Mouse (Mus musculus): Measurements from ENCODE around the gene Zfpl1. TPM values are rescaled to one million over a fixed set of nuclear protein-coding genes. Genes with fewer than 3 reads are reported as not detected.

Zfpl1 gene
- polyA plus RNA-seq, 1 experiment from 2014 or later = 90.9 TPM

GRCm38 (mm10) chr19:6118677-6119185, 34.0 kb upstream of the Zfpl1 start:
- no peaks in the 10 kb centered on the region for H3K9me3 ChIP-seq (replicated peaks)
- H3K4me3 ChIP-seq (replicated peaks) = peak overlapping the region; percentile 73
- H3K27ac ChIP-seq (replicated peaks) = peak overlapping the region; percentile 97
- H3K4me2 ChIP-seq (replicated peaks) = peak overlapping the region; percentile 82
- ATAC-seq (ENCODE audit: insufficient number of reproducible peaks, low FRiP score, low TSS enrichment, low read depth) = peak; percentile 17; the same call in 1 of the 2 replicates
- no peaks in the 10 kb centered on the region for H3K27me3 ChIP-seq
- peaks cover 25% of the 10 kb centered on the region for H3K4me1 ChIP-seq
- peak overlapping the region; percentile 72 for H3K9ac ChIP-seq
- WGBS = 2% methylated on average over 8 of the region's 8 CpGs
- peaks cover 35% of the 10 kb centered on the region for H3K36me3 ChIP-seq

- Histone ChIP-seq H3K36me3 (peaks cover 35% of the 10 kb centered on the region), H3K27me3 (no peaks in the 10 kb centered on the region), H3K27ac (replicated peaks) (peak within 1 kb of the TSS; percentile 97), H3K9ac (peak within 1 kb of the TSS; percentile 72), H3K4me2 (replicated peaks) (peak within 1 kb of the TSS; percentile 82), H3K4me3 (replicated peaks) (peak within 1 kb of the TSS; percentile 73), H3K9me3 (replicated peaks) (no peaks in the 10 kb centered on the region), H3K4me1 (peaks cover 25% of the 10 kb centered on the region)
- ATAC-seq (ENCODE audit: insufficient number of reproducible peaks, low FRiP score, low TSS enrichment, low read depth) = peak; percentile 87
- under 1% methylated on average over 77 of the region's 77 CpGs for WGBS
Measured at GRCm38 (mm10) chr19:6117986-6118676, 33.4 kb upstream of the Zfpl1 start, which contains the start of gene Sac3d1. Gene Sac3d1, minus strand, starts transcription at chr19:6118650.

GRCm38 (mm10) chr19:6117346-6117985, 32.7 kb upstream of the Zfpl1 start:
- H3K9me3 ChIP-seq (replicated peaks) = no peaks in the 10 kb centered on the region

GRCm38 (mm10) chr19:6116113-6116850, 31.5 kb upstream of the Zfpl1 start:
- H3K4me2 ChIP-seq (replicated peaks) = peak overlapping the region; percentile 82; the same call in 1 of the 2 replicates
- no peak for ATAC-seq (ENCODE audit: insufficient number of reproducible peaks, low FRiP score, low TSS enrichment, low read depth)
- peak overlapping the region; percentile 73; the same call in 1 of the 2 replicates for H3K4me3 ChIP-seq (replicated peaks)
- H3K9me3 ChIP-seq (replicated peaks) = no peaks in the 10 kb centered on the region
- peaks cover 25% of the 10 kb centered on the region for H3K4me1 ChIP-seq
- H3K27me3 ChIP-seq = no peaks in the 10 kb centered on the region
- no peak overlapping the region for H3K27ac ChIP-seq (replicated peaks)
- H3K36me3 ChIP-seq = peaks cover 34% of the 10 kb centered on the region
- 89% methylated on average over 15 of the region's 15 CpGs for WGBS
- no peak overlapping the region for H3K9ac ChIP-seq

More at GRCm38 (mm10) chr19:6117346-6117985, 32.7 kb upstream of the Zfpl1 start:
- peak overlapping the region; percentile 73 for H3K4me3 ChIP-seq (replicated peaks)
- peak overlapping the region; percentile 97 for H3K27ac ChIP-seq (replicated peaks)
- H3K36me3 ChIP-seq = peaks cover 35% of the 10 kb centered on the region
- H3K4me1 ChIP-seq = peaks cover 25% of the 10 kb centered on the region
- peak overlapping the region; percentile 82 for H3K4me2 ChIP-seq (replicated peaks)
- no peaks in the 10 kb centered on the region for H3K27me3 ChIP-seq
- no peak; the same call in 1 of the 2 replicates for ATAC-seq (ENCODE audit: insufficient number of reproducible peaks, low FRiP score, low TSS enrichment, low read depth)
- 4% methylated on average over 32 of the region's 32 CpGs for WGBS
- H3K9ac ChIP-seq = peak overlapping the region; percentile 72

GRCm38 (mm10) chr19:6113116-6113515, 28.4 kb upstream of the Zfpl1 start:
- Histone ChIP-seq H3K9me3 (replicated peaks) (no peaks in the 10 kb centered on the region), H3K27ac (replicated peaks) (no peak overlapping the region), H3K27me3 (no peaks in the 10 kb centered on the region), H3K4me1 (peaks cover 18% of the 10 kb centered on the region), H3K9ac (no peak overlapping the region), H3K36me3 (peaks cover 25% of the 10 kb centered on the region), H3K4me2 (replicated peaks) (no peak overlapping the region), H3K4me3 (replicated peaks) (no peak overlapping the region)
- ATAC-seq (ENCODE audit: insufficient number of reproducible peaks, low FRiP score, low TSS enrichment, low read depth) = no peak
- WGBS = 74% methylated on average over 6 of the region's 6 CpGs

- H3K27ac ChIP-seq (replicated peaks) = no peak within 1 kb of the TSS
- H3K27me3 ChIP-seq = no peaks in the 10 kb centered on the region
- H3K36me3 ChIP-seq = no peaks in the 10 kb centered on the region
- no peak within 1 kb of the TSS for H3K4me2 ChIP-seq (replicated peaks)
- H3K9ac ChIP-seq = no peak within 1 kb of the TSS
- no peak within 1 kb of the TSS for H3K4me3 ChIP-seq (replicated peaks)
- no peaks in the 10 kb centered on the region for H3K9me3 ChIP-seq (replicated peaks)
- ATAC-seq (ENCODE audit: insufficient number of reproducible peaks, low FRiP score, low TSS enrichment, low read depth) = no peak
- no peaks in the 10 kb centered on the region for H3K4me1 ChIP-seq
- WGBS = 88% methylated on average over 7 of the region's 7 CpGs
Measured at GRCm38 (mm10) chr19:6105586-6105985, 20.8 kb upstream of the Zfpl1 start, which contains the start of gene Naaladl1. Gene Naaladl1, plus strand, starts transcription at chr19:6105782.

- no peak overlapping the region for H3K4me3 ChIP-seq (replicated peaks)
- no peaks in the 10 kb centered on the region for H3K27me3 ChIP-seq
- no peaks in the 10 kb centered on the region for H3K9me3 ChIP-seq (replicated peaks)
- H3K9ac ChIP-seq = no peak overlapping the region
- WGBS = 74% methylated on average over 4 of the region's 4 CpGs
- no peak for ATAC-seq (ENCODE audit: insufficient number of reproducible peaks, low FRiP score, low TSS enrichment, low read depth)
- no peak overlapping the region for H3K4me2 ChIP-seq (replicated peaks)
- no peaks in the 10 kb centered on the region for H3K36me3 ChIP-seq
- H3K27ac ChIP-seq (replicated peaks) = no peak overlapping the region
- no peaks in the 10 kb centered on the region for H3K4me1 ChIP-seq
Measured at GRCm38 (mm10) chr19:6104476-6104875, 19.7 kb upstream of the Zfpl1 start.

- Histone ChIP-seq H3K4me1 (no peaks in the 10 kb centered on the region), H3K4me2 (replicated peaks) (no peak overlapping the region), H3K4me3 (replicated peaks) (no peak overlapping the region), H3K36me3 (0 out of 2 replicates have a peak, but pooled peaks cover 5% of the 10 kb centered on the region), H3K9ac (no peak overlapping the region), H3K9me3 (replicated peaks) (no peaks in the 10 kb centered on the region), H3K27ac (replicated peaks) (no peak overlapping the region), H3K27me3 (no peaks in the 10 kb centered on the region)
- no peak for ATAC-seq (ENCODE audit: insufficient number of reproducible peaks, low FRiP score, low TSS enrichment, low read depth)
- WGBS = 71% methylated on average over 6 of the region's 6 CpGs
Measured at GRCm38 (mm10) chr19:6102169-6102853, 17.6 kb upstream of the Zfpl1 start.

GRCm38 (mm10) chr19:6101186-6101585, 16.4 kb upstream of the Zfpl1 start:
- no peaks in the 10 kb centered on the region for H3K27me3 ChIP-seq
- no peak overlapping the region for H3K4me2 ChIP-seq (replicated peaks)
- H3K27ac ChIP-seq (replicated peaks) = no peak overlapping the region
- H3K9ac ChIP-seq = no peak overlapping the region
- ATAC-seq (ENCODE audit: insufficient number of reproducible peaks, low FRiP score, low TSS enrichment, low read depth) = no peak
- H3K4me1 ChIP-seq = no peaks in the 10 kb centered on the region
- H3K9me3 ChIP-seq (replicated peaks) = no peaks in the 10 kb centered on the region
- WGBS = 30% methylated on average over 6 of the region's 6 CpGs
- H3K4me3 ChIP-seq (replicated peaks) = no peak overlapping the region
- H3K36me3 ChIP-seq = 0 out of 2 replicates have a peak, but pooled peaks cover 5% of the 10 kb centered on the region

- Histone ChIP-seq H3K4me1 (no peaks in the 10 kb centered on the region), H3K9ac (no peak overlapping the region), H3K9me3 (replicated peaks) (no peaks in the 10 kb centered on the region), H3K4me3 (replicated peaks) (no peak overlapping the region), H3K27ac (replicated peaks) (no peak overlapping the region), H3K4me2 (replicated peaks) (no peak overlapping the region), H3K27me3 (no peaks in the 10 kb centered on the region), H3K36me3 (peaks cover 22% of the 10 kb centered on the region; the same call in 1 of the 2 replicates)
- ATAC-seq (ENCODE audit: insufficient number of reproducible peaks, low FRiP score, low TSS enrichment, low read depth) = no peak
- WGBS = 83% methylated on average over 3 of the region's 3 CpGs
Measured at GRCm38 (mm10) chr19:6097847-6098246, 13.1 kb upstream of the Zfpl1 start.

Measured in embryonic facial prominence, embryonic 15.5 days (tissue).